Mouse (Mus musculus) induced T-regulatory cell, adult 2 months (primary cell): Measurements from ENCODE around the gene Ap2s1.
A peak's percentile ranks its signal among the peaks of the same experiment; 100 is the strongest.

Experiments used
- DNase-seq: peaks from one replicate; pipeline ENCODE4 v3.0.0-alpha.2; 2012; ENCODE audit warnings: low read depth

Gene Ap2s1

DNA sequence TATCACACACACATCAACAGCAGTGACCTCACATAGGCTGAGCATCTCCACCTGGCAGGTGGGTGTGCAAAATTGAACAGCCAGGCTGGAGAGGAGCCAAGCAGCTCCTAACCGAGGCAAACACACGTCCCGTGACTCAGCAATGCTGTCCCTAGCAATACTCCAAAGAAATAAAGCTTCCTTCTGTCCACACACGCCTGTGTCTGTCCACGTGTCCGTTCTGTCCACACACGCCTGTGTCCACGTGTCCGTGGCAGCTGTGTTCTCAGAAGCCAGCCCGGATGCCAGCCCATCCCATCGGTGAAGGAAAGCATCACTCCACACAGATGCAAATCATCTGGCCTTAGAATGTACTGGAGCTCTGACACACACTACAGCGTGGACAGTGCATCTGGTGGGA, 13.8 kb downstream of the Ap2s1 start:
- DNase-seq, result no peak

DNA sequence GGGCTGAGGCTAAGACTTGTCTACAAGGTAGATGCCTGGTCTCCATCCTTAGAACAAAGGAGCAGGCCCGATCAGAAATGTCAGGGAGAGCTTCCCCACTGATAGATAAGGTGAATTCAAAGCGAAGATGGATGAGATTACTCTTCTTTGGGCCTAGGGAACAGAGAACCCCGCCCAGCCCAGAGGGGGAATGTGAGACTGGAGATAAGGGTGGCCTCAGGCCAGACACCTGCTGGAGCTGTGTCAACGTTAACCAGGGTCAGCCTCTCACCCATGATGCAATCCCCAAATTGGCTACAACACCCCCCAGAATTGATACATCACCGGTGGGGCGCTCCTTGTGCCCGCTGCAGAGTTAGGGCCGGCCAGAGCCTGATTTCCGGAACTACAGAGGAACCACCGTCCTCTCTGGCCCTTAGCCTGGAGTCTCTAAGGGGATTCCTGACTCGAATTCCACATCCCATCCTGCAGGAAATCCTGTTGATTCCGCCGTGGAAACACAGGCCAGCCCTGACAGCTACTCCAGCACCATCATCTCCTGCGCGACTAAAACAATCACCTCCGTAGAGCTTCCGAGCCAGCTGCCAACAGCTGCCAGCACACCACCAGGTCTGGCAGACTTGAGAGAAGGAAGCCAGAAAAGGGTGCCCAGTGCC, 17.3 kb downstream of the Ap2s1 start:
- no peak for DNase-seq

DNA sequence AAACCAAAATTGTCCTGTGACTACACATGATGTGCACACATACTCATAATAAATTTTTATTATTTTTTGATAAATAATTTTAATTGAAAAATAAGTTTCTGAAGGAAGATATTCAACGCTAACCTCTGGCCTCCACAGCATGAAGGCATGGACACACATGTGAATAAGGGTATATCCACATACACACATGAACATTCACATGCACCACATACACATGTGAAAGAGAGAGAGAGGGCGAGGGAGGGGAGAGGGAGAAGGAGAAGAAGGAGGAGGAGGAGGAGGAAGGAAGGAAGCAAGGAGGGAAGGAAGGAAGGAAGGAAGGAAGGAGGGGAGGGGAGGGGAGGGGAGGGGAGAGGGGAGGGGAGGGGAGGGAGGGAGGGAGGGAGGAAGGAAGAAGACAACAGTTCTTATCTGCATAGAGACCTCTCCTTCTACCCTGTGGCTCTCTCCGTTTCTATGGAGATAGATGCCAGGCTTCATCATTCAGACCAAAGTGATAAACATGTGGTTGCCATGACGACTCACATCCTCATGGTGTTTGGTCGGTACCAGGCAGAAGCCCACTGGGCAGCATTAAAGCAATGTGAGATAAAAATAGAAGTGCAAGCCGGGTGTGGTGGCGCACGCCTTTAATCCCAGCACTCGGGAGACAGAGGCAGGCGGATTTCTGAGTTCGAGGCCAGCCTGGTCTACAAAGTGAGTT, 20.8 kb downstream of the Ap2s1 start:
- peak; percentile 71 for DNase-seq

DNA sequence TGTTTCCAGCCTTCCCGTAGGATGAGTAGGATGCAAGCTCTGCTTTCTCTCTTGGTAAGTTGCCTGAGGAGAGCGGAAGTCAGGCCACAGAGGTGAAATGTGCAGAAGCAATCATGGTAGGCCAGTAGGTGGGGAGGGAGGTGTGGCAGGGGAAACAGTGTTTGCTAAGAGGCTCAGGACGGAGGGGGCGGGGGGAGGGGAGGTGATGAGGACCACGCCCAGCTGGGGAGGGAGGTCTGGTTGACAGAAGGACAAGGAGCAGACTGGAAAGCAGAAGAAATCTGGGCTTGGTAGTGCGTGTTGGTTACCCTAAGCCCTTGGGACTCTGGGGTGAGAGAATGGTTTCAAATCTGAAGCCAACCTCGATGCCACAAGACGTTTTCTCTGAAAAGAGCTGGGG, 22.1 kb downstream of the Ap2s1 start:
- DNase-seq, result peak; percentile 72

DNA sequence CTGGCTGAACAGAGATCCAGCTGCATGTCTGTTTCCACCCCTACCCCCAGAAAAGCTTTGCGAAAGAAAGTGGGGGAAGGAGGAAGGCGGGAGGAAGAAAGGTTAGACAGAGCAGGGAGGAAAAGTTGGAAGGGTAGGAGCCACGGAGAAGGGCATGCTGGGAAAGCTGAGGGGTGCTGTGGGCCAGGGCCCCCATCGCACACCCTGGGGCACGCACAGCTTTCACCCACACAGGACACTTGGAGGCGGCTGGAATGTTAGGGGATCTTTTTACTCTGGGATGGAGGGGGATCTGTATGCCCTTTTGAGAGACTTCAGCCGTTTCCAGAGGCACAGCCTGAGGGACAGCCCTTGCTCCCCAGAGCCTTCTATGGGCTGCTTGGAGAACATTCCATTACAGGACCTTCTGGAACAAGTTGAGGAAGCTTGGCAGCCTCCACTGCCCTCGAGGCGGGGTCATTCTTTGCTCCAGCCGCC, 22.8 kb downstream of the Ap2s1 start:
- DNase-seq, result no peak

DNA sequence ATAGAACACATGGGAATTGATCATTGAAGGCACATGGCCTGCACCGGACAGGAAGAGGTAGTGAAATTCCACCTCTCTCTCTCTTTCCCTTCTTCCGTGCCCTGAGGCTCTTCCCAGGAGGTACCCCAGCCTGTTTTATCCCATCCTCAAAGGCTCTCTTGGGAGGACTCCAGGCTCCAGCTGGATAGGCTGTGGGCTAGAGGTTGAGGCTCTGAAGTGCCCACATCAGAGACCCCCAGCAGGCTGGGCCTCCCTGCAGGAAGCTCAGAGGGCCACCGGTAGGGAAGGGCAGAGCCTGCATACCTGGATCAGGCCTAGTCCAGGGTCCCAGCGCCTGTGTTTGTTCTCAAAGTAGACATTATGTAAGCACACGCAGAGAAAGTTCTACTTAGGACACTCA, 23.4 kb downstream of the Ap2s1 start:
- DNase-seq, result no peak

DNA sequence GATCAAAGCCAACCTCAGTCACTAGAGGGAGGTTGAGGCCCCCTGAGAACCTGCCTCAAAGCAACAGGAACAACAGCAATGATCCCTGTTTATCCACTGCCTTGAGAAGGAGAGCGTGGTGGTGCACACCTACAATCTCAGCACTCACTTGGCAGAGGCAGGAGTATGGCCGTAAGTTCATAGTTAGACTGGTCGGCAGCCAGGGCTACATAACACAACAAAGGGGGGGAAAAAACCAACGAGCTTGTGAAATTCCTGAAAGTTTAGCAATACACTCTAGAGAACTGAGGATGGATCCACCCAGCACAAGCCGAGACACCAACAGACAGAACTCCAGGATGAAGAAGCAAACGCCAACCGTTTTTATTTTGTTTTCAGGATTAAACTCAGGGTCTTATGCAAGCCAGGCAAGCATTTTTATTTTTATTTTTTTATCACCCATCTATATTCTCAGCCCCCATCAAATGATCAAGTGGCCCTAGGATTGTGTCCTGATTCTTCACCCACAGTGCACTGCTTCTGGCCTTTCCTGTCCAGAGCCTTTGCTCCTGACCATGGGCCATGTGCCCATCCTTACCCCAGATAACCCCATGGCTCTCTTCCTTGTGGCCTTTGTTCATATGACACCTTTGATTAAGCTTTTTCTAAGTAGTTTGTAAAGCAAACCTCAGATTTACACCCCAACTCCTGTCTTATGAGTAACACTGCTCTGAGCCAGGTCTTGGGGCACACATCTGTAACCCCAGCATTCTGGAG, 25.4 kb downstream of the Ap2s1 start:
- no peak for DNase-seq

DNA sequence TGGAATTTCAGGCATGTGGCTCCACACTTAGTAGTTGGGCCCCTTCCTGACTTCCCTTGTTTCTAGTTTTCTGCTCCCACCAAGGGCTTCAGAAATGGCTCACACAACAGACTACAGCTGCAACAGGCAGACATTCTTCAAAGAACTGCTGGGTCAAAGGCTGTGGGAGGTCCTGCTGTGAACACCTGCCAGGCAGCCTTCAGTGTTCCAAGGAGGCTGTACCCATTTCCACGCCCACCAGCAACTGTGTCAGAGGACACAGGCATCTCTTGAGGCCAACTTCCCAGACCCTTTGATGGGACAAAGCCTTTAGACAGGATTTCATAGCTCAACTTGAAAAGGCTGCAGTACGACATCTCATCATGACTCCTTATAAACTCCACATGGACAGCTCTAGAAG, 28.2 kb downstream of the Ap2s1 start:
- no peak for DNase-seq

DNA sequence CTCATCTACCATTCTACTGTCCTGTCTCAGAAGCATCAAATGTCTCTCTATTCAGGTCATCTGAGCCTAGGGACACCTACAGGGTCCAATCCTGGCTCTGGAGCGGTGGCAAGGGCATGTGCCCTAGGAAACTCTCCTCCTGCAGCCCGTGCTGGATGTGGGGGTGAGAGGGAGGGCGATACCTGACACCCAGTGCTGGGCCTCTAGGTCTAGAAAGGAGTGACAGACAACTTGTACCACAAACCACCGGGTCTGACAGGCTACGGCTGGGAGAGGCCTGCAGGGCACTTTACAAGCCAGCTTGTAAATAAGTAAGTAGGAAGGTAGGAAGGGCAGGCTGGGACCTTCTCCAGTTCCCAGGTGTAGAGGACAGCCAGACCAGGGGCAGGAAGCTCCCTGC, 37.7 kb downstream of the Ap2s1 start:
- no peak for DNase-seq

DNA sequence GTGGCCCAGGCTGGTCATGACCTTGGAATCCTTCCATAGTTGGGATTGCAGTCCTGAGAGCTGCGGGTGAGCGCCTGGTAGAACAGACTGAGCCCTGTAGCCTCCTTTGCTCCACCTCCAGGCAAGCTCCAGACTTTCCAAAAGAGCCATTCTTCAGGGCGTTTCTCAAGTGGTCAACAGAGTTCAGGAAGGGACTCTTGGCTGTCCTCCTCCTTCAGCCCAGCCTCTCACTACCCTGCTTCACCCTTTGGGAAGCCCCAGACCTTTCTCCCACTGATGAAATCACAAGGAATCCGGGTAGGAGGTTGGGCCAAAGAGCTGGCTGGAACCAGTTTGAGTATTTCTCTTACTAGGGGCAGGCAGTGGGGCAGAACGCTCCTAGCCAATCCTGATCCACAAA, 41.9 kb downstream of the Ap2s1 start:
- DNase-seq, result no peak

DNA sequence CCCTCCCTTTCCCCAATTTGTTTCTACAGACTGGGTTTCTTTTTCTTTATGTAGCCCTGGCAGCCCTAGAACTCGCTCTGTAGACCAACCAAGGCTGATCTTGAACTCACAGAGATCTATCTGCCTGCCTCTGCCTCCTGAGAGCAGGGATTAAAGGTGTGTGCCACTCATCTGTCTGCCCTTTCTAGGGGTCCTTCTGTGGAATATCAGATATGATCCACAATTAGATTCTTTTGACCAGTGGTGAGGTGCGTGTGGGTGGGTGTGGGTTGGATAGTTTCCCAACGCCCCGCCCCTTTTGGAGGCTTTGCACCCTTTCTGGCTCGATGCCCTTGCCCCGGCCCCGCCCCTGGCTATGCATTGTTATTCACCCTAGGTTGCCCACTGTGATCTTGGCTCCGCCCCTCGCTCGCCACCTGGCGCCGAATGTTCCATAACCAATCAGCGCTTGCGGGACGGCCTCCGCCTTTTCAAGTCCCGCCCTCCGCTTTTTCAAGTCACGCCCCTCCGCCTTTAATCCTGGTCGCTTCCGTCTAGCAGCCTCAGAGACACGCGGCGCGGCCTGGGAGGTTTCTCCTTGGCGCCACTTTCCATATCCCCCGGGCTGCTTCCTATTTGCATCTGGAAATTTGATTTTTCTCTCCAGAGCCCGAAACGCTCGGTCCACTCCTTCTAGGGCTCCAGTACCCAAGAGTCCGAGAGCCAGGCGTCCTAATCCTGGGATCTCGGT, 42.8 kb downstream of the Ap2s1 start, which contains the start of gene Slc1a5:
Gene Slc1a5 (plus strand): TSS at position 516 of the 730 bp plus-strand sequence.
- DNase-seq, result peak; percentile 99

DNA sequence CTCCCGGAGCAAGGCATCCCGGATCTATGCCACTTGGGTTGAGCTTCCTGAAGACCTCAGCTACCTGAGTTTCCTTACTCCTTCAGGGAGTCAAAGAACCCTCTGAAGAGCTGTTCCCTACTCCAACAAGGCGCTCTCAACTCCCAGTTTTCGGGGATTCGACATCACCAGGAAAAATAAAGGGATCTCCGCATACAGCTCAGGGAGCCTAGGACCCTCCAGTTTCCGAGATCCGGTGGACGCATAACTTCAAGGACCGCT, 43.3 kb downstream of the Ap2s1 start:
- no peak for DNase-seq

DNA sequence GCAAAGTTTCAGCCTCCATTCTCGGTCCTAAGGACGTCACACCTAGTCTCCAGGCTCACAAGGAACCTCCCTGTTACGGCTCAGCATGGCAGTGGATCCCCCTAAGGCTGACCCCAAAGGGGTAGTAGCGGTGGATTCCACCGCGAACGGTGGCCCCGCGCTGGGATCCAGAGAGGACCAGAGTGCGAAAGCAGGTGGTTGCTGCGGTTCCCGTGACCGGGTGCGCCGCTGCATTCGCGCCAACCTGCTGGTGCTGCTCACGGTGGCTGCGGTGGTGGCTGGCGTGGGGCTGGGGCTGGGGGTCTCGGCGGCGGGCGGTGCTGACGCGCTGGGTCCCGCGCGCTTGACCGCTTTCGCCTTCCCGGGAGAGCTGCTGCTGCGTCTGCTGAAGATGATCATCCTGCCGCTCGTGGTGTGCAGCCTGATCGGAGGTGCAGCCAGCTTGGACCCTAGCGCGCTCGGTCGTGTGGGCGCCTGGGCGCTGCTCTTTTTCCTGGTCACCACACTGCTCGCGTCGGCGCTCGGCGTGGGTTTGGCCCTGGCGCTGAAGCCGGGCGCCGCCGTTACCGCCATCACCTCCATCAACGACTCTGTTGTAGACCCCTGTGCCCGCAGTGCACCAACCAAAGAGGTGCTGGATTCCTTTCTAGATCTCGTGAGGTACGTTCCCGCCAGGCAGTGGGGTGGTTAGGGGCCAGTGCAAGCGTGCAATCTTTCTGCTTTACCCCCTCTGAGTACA, 43.8 kb downstream of the Ap2s1 start:
- DNase-seq, result peak; percentile 64

DNA sequence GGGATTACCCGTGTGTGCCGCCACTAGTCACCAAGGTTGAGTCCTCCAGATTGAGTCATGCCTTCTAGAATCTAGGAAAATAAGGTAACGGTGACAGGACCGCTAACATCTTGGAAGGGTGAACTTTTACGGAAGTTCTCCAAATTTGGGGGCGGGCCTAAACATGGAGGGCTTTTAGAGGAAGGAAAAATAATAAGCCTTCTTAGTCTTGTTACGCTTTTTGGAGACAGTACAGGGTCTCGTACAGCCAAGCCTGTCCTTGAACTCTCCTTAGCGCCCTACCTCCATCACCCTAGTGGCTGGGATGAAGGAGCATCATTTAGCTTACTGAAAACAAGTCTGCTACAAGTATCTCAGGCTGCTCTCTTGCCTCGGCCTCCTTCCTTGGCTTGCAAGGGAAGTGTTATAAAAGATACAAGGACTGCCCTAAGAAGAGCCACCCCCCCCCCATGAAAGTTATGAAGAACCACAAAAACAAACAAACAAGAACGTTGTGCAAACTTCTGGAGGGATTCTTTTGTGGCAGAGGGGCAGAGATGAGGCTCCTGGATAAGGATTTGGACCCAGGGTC, 44.4 kb downstream of the Ap2s1 start:
- peak; percentile 66 for DNase-seq

DNA sequence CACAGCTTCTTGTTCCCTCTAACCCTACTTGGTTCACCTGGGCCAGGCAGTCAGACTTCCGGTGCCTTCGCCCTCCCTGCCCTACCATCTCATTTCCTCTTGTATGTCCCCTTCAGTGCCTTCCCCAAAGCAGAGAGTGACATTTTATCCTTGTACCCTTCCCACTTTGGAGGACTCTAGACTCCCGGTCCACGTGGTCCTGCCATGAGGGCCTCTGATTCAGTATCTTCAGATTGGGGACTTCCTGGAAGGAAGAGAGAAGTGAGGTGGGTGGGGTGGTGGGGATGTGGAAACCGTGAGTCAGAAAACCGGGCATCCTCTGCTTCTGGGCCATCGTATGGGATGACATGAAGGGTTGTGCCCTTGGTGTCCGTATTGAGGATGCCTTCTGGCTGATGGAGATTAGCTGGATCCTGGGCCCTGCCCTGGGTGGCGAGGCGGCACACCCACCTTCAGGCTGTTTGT, 45.0 kb downstream of the Ap2s1 start:
- peak; percentile 78 for DNase-seq

DNA sequence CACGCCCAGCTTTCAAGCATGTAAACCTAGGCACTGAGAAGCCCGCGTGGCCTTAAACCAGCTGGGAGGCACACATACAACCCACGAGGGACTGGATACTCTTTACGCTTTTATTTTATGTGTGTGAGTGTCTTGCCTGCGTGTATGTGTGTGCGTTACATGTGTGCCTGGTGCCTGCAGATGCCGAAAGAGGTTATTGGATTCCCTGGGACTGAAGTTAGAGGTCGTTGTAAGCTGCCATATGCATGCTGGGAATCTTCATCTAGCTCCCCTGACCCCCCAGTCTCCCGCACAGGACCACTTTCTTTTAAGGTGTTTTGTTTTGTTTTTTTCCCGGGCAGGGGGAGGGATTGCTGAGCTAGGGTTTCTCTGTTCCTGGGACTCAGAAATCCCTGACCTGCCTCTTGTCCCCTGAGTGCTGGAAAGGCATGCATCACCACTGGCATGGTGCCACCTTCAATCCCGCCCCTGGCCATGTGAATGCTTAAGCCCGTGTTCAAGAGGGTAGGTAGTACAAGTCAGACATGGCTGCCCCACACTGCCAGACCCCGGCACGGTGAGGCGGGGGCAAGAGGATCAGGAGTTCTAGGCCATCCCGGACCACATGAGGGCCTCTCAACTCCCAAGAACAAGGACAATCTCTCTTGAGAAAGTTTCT, 45.7 kb downstream of the Ap2s1 start:
- DNase-seq, result no peak

DNA sequence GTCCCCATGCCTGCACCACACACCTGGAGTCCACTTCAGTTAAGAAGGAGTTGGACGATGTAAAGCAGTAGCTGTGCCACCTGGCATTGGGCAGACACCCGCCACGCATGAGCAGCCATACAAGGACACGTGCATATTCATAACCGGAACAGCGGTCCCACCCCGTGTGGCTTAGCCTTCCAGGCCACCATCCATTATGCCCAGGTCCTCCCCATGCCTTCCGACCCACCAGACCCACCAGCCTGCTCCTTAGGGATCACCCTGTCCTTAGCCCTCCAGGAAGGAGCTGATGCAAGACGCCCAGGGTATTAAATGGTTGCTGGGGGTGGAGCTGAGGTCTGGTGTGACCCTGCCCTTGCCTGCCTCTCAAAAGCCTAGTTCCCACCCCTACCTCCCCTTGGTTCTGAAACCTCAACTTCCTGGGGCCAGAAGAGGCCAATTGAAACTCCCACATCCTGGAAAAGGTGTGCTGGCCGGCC, 46.3 kb downstream of the Ap2s1 start:
- peak; percentile 53 for DNase-seq

DNA sequence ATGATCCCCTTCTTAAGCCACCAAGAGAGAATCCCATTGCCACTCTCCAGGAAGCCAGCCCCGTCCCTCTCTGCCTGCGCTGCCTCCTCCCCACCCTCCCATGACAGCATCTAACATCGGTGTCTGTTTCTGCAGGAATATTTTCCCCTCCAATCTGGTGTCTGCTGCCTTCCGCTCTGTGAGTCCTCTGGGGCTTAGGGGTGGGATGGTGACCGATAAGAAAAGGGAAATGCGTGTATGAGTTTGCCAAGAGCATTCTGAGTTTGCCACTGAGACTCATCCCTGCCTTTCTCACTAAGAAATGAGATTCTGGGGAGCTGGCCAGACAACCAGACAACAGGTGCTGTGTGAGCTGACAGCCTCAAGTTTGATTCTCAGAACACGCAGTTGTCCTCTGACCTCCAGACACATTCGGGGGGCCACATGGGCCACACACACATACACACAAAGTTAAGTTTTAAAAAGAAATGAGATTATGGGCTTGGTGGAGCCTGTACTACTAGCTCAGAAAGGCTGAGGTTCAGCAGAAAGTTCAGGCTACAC, 47.4 kb downstream of the Ap2s1 start:
- no peak for DNase-seq

DNA sequence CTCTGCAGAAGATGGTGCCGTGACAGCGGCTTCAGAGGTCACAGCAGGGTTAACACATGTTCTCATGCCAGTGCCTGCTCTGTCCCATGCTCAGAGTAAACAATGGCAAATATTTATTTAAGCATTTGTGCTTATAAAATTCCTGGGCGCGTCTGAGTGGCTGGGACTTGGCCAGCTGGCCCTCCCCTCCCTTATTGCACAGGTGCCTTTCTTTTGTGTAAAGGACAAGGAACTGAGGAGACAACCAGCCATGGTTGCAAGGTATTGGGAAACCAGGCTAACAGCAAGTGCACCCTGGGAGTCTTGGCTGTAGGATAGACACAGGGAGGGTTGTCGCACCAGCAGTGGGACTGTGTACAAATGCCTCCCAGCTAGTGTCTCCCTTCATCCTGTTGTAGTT, 54.1 kb downstream of the Ap2s1 start:
- DNase-seq, result no peak

DNA sequence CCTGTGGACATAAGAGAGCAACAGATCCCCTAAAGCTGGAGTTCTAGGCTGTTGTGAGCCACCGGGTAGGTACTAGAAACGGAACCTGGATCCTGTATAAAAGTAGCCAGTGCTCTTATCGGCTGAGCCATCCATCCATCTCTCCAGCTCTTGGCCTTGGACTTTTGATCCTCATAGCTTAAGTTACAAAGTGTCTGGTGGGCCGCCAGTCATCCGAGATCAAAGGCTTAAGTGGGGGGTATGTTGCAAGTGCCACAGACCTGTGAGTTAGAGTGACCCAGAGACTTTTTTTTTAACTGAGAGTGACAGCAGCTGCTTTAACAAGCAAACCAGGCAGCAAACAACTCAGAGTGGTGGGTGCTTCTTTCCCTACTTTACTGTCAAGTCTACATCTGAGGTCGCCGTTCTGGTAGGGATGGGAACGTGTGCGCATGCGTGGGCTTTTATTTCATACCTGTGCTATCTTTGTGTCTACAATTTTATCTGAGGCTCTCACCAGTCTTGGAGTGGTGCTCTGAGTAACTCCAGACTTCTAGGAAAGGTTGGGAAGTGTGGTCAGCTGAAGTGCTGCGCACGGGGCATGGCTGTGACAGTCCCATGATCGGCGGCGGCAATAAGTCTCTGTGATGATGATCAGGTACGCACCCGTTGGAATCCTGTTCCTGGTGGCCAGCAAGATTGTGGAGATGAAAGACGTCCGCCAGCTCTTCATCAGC, 55.0 kb downstream of the Ap2s1 start:
- DNase-seq, result no peak
